Mouse (Mus musculus) c-Kit-positive CD71-positive TER-119-negative erythroid progenitor cells, embryonic 14.5 days (primary cell): ENCODE measurements around the gene Erbb2.
"Not testable (repeated sequence)": the region's sequence is repeated elsewhere in the genome, so short reads cannot be mapped to it uniquely, and the experiment has no call there.

ENCODE experiments used
- DNase-seq: peaks from one replicate; pipeline ENCODE4 v3.0.0-alpha.2; 2013; ENCODE audit warnings: low read depth

Gene Erbb2

DNA sequence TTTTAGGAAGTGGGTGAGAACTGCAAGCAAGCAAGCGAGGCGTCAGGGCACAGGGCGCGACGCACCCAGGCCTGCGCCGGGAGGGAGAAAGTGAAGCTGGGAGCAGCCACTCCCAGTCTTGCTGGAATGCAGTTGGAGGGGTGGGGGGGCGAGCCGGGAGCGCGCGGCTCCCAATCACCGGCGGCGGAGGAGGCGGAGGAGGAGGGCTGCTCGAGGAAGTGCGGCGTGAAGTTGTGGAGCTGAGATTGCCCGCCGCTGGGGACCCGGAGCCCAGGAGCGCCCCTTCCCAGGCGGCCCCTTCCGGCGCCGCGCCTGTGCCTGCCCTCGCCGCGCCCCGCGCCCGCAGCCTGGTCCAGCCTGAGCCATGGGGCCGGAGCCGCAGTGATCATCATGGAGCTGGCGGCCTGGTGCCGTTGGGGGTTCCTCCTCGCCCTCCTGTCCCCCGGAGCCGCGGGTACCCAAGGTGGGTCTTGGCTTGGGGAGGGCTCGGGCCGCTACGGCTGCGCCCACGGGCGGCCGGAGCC, at the start of gene Erbb2:
TSS of gene Erbb2 (plus strand) at position 198 of the 524 bp plus-strand sequence.
- no peak for DNase-seq

DNA sequence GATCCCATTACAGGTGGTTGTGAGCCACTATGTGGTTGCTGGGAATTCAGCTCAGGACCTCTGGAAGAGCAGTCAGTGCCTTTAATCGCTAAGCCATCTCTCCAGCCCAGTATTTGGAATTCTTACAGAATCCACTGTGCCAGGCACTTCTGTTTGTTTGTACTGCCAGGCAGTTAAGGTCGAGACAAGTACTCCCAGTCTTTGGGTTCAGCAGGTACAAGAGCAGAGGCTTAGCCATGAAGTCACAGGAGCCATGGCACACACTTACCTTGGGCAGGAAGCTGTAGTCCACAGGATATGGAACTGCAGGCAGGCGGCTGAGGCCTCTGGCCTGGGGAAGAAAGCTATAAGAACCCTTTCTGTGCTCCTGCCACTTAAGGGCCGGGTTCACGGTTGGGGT, 48.5 kb upstream of the Erbb2 start:
- DNase-seq, result no peak

DNA sequence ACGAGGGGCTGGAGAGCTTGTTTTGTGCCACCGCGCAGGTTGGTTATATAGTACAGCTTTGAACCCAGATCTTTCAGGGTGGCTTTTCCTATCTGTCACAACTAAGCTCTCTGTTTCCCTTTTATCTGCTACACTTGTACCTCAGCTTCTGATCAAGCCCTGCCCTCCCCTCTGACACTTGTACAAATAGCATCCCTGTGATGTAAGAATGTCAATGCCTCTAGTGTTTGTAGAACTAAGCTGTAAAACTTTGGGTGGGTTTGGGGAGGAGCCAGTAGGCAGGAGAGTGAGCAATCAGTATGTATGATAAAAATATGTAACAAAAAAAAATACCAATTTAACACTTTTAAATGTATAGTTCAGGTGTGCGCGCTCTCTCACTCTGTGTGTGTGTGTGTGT, 47.9 kb upstream of the Erbb2 start:
- no peak for DNase-seq

DNA sequence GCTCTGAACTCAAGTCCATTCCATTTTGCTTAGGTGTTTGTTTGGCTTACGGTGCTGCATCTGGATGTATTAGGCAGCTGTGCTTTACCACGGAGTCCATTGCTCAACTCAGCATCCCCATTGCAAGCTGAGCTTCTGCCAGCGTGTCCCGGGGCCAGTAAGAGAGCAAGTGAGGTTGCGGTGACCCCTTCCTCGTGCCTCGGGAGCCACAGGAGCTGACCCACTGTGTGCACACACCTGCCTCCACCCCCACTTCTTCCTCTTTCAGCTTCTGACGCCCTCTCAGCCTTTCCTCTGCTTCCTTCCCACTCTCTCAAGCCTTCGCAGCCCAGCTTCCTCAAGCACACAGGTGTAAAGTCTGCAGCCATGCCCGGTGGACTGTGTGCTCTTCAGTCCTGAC, 46.0 kb upstream of the Erbb2 start:
- DNase-seq, result no peak

DNA sequence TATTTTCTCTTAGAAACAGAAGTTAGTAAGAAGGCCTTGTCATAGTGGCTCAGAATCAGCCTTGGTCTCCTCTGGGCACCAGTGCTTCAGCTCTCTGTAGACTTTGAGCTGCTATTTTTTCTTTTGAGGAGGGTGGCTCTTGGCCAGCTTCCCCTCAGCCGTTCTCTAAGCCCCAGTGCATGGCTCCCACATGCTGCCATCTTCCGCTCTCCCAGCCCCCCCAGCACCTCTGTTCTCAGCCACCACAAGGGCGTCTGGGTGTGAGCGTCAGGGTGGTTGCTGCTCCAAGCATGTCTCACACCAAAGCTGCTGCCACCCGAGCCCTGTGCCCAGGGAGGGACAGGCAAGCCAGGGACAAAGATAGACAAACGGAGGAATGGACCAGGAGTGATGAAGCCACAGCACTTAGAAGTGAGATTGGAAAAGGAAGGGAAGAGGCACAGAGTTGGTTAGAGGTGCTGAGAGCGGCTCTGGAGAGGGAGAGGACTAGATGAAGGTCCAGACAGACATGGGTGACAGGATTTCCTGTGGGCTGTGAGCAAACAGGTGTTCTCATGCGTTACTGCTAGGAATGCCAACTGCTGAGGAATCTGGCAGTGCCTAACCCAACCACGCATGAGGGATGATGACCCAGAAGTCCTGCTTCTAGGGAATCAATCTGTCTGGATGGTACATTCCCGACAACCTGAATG, 45.0 kb upstream of the Erbb2 start:
- DNase-seq, result no peak

DNA sequence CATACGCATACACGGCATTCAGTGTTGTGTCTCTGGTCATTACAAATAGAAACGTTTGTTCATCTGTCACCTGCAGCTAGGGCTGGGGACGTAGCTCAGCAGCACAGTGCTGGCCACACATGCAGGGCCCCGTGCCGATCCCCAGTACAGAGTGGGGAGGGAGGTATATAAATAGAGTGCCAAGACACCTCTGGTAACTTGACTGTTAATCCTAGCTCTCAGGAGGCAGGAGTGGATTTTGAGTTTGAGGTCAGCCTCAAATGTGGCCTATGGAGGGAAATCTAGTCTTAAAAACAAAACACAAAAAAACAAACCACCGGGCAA, 44.4 kb upstream of the Erbb2 start:
- no peak for DNase-seq

DNA sequence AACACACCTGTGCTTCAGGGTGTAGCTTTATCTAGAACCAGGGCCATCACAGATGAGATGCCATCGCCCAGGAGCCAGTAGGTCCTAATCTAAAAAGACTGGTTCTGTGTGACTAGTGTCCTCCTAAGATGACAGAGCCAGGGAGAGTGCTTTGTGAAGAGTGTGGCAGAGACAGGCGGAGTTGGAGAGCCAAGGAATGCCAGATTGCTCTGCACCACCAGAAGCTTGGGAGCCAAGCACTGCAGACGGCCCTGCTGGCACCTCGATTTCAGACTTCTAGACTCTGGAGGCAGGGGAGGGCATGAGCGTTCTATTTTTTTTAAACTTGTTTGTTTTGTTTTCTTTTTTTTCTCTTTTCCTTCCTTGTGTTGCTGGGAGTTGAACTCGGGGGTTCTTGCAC, 42.9 kb upstream of the Erbb2 start:
- no peak for DNase-seq

DNA sequence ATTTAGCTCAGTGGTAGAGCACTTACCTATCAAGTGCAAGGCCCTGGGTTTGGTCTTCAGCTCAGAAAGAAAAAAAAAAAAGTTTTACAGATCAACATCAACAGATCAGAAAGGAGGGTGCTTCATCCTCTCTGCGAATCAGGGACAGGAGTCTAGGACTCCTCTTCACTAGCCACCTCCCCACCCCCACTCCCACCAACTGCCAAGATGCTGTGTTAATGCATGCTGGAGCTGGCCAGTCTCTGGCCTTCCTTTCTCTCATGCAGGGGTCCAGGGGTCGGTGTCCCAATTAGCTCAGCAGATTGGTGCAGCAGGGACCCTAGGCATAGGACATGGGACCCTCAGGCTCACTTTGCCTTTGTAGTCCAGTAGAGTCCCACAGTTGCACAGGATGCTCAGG, 41.7 kb upstream of the Erbb2 start:
- no peak for DNase-seq

DNA sequence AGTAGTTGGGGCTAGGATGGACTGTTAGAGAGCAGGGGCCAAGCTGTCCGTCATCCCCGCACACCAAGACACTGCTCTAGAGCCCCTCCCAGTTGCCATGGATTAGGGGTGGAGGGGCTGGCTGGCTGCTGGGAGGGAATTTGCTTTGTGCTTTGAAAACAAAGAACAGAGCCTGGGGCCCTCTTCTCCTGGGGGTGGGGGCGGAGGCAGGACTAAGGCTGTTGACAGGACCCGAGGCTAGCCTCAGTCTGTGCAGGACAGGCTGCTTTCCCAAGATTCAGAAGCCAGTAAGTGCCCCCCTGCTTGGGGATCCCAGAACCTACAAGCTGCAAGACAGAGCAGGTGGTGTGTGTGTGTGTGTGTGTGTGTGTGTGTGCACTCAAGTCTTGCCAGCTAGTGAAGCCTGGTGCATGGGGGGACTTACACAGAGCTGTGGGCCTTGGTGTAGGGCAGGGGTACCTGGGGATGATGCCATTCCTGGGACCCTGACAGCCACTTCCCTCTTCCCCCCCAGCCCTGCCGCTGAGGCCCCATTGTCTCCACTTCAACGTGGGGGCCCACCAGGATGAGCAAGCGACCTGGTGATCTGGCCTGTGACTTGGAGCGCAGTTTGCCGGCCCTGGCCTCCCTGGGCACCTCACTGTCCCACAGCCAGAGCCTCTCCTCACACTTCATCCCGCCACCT, 40.6 kb upstream of the Erbb2 start:
- DNase-seq, result no peak

DNA sequence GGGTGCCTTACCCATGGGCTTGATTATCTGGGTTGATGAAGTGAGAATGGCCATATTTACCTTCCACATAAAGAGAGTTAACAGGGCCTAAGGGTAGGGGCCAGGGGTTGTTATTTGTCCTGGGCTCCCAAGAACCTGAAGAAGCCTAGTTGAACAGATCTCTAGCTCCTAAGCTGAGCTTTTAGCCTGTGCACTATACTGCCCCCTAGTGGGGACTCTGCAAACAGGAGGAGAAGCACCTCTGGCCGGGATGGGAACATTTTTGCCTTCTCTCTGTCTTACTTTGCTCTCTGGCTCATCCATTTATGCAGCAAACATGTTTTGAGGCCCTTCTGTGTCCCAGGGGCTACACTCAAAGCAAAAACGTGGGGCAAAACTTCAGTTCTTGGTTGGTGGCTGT, 39.9 kb upstream of the Erbb2 start:
- peak; percentile 57 for DNase-seq

DNA sequence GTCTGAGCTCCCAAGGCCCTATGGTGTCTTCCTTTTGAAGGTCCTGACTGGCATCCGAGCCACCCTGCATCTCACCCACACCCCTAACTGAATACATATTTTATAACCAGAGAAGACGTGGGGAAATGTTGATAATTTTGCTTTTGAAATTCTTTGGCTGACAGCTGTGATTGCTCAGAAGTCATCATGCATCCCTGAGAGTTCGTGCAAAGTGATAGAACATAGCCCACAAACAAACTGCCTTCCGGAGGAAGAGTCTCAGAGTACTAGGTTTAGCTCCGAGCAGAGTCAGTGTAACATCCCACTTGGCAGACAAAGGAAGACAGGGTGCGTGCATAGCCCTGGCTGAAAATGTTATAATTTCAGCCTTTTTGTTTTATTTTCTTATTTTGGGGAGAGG, 39.0 kb upstream of the Erbb2 start:
- no peak for DNase-seq

DNA sequence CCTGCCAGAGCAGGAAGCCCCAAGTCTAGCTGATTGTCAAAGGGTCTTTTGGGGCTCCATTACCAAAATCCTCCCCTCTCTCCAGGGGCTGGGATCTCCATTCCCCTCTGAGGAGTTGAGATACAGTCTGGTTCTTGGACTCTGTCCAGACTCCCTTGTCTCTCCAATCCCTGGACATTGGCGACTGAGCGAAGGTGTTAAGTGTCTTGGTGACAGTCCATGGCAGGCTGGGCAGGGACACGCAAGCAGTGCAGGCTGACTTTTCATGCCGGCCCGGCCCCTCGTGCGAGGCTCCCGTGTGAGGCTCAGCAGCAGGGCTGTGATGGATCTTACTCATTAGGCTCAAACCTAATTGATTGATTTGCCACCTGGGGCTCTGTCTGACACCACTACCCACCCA, 38.0 kb upstream of the Erbb2 start:
- no peak for DNase-seq

DNA sequence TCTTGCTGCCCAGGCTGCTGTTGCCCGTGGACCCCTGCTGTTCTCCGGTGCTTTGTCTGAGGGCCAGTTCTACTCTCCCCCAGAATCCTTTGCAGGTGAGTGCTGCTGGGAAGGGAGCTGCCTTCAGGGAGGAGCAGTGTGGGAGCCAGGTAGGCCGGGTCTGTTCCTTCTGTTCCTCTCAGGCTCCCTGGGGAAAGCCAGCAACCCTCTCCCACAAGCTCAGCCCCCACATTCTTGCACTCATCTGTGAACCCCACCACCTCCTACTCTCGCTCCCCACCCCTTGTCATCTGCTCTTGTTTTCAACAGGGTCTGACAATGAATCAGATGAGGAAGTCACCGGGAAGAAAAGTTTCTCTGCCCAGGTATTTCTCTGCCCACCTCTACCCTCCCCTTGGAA, 35.5 kb upstream of the Erbb2 start:
- no peak for DNase-seq

DNA sequence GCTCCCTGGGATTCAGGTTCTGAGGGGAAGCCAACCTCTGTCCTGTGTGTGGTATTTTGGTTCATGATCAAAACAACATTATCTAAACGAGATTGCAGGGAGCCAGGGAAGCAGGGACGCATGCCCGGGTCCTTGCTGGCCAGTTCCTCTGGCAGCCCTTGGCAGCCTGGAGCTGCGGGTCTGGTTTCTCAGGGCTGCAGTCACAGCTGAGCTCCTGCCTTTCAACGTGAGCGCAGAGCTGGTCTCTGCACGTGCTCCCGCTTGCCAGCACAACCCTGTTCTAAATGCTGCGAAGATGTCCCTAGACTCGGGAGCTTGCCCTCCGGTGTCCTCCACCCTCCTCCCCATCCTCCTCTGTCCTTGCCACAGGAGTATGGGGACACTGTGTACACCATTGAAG, 34.5 kb upstream of the Erbb2 start:
- DNase-seq, result no peak

DNA sequence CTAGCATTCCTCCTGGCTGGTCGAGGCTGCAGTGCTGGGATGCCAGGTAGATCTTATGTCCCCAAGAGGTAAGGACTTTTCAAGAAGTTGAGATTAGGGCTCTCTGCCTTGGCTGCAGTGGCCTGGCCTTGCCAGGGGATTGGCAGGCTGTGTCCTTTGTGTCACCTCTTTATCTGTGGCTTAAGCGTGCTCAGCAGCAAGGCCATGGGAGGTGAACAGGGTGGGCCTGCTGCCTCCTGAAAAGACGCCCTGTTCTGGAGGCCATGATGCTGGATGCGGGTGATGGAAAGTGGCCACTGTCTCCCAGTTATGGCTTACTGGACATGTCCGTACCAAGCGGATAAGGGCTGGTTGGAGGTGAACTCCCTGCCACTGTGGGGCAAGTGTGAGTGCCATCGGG, 32.9 kb upstream of the Erbb2 start:
- no peak for DNase-seq

DNA sequence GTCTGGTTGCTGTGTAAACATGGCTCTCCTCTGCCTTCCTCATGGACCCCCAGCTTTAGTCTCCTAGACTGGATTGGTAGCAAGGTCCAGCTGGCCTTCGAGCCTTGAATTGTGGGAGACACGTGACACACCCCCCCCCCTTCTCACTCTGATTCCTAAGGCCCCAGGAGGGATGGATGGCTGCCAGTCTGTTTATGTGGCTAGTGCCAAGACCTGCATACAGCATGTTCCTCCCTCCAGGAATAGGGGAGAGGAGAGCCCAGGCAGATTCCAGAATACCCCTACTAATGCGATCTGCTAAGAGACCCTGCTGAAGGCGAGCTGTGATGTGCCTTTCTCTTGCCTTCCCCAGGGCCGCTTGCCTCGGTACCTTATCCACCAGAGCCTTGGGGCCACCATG, 32.2 kb upstream of the Erbb2 start:
- no peak for DNase-seq

DNA sequence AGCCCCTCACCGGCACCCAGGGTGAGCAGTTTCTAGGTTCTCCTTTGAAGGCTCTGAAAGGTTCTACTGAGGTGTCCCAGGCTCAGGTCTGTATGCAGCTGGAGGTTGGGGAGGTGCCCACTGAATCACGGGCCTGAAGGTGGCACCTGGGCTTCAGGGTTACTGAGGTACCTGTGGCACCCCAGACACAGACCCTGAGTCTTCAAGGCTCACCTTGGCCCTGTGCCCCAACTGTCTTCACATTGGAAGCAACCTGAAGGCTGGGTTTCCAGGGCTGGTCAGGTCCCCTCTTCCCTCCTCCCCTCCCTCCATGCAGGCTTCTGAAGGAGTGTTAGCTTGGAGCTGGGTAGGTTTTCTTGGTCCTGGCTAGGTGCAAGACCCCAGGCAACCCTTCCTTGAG, 30.6 kb upstream of the Erbb2 start:
- no peak for DNase-seq

DNA sequence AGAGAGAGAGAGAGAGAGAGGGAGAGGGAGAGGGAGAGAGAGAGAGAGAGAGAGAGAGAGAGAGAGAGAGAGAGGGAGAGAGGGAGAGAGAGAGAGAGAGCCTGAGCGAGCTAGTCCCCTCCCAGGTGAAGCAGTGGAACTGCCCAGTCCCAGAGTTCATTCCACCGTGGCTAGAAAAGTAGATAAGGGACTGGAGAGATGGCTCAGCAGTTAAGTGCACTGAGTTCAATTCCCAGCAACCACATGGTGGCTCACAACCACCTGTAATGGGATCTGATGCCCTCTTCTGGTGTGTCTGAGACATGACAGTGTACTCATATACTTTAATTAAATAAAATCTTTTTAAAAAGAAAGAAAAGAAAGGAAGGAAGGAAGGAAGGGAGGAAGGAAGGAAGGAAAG, 29.9 kb upstream of the Erbb2 start:
- not testable (repeated sequence) for DNase-seq

DNA sequence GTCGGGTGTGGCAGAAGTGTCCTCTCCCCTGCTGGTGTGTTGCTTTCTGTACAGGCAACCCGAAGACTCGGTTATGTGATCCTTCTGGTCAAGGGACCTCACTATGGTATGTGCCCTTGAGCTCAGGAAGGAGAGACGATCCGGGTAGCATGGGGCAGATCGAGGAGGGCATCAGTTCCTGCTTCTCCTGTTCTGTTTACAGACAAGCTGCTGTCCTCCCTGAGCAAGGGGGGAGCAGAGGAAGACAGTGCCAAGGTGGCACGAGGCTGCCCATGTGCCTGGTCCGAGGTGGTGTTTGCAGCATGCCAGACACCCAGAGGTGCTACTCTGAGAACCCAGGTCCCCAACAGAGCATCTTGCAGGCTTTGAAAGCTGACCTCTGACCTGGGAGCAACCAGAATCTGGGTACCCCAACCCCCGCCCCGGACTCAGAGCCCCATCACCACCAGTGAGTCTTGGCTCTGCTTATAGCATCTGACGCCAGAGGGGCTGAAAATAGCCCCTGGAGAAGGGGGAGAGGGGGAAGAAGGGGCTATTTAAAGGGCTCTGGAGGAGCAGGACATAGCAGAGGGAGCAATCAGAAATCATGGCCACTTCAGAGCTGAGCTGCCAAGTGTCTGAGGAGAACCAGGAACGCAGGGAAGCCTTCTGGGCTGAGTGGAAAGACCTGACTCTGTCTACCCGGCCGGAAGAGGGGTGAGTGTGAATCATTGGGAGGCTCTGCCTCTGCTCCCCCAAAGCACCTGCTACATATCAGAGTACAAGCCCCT, 28.8 kb upstream of the Erbb2 start, which contains the start of gene Tcap:
TSS of gene Tcap (plus strand) at position 551 of the 770 bp plus-strand sequence.
- DNase-seq, result no peak

DNA sequence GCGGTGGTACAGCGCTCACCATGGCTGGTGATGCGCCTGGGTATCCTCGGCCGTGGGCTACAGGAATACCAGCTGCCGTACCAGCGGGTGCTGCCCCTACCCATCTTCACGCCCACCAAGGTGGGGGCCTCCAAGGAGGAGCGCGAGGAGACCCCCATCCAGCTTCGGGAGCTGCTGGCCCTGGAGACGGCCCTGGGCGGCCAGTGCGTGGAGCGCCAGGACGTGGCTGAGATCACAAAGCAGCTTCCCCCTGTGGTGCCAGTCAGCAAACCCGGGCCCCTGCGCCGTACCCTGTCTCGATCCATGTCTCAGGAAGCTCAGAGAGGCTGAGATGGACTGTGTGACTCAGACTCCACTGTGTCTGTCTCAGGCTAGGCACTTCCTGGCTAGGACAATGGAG, 28.1 kb upstream of the Erbb2 start:
- DNase-seq, result no peak

DNA sequence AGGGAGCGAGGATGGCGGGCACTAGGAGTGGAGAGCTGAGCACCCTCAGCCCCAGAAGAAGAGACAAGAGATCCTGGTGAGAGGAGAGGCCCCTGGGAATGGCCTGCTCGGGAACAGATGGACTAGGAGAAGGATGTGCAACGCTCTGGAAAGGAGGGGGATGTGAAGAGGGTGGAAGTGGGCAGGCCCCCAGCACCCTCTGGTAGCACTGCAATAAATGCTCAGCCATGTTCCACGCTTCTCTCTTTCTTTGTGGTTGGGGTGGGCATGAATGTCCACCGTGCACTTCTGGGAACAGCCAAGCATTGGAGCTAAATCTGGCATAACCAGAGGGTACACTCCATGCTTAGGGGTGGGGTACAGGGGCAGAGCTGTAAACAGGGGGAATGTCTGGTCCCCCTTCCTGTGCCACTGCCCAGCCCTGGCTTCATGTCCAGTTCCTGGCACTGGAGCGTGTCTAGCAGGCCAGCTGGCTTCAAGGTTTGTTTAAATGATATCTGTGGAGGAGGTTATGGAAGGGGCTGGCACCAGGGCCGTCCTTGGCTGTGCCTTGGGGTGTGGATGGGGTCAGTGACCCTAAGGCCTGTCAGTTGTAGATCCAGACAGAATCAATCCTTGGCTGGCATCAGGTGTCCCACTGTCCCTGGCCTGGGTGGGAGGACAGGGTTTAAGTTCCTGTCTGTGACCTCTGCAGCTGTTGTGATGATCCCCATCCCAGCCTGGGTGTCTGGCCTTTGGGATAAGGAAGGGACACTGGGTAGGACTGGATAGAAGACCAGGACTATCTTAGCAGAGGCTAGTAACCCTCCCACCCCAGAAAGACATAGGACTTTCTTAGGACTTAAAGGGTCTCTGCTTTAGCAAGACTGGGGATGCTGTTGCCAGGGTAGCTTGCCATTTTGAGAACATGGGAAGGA, 27.3 kb upstream of the Erbb2 start:
- no peak for DNase-seq
